Mouse (Mus musculus) naive thymus-derived CD4-positive, alpha-beta T cell, adult 2 months (primary cell): Measurements from ENCODE around the gene Exoc5.

Source experiments
- DNase-seq: peaks from one replicate; pipeline ENCODE4 v3.0.0-alpha.2; 2011; ENCODE audit warnings: low read depth

The Exoc5 gene

GRCm38 (mm10) chr14:49007979-49008378, 58.5 kb downstream of the Exoc5 start:
- DNase-seq = peak; percentile 13

DNA sequence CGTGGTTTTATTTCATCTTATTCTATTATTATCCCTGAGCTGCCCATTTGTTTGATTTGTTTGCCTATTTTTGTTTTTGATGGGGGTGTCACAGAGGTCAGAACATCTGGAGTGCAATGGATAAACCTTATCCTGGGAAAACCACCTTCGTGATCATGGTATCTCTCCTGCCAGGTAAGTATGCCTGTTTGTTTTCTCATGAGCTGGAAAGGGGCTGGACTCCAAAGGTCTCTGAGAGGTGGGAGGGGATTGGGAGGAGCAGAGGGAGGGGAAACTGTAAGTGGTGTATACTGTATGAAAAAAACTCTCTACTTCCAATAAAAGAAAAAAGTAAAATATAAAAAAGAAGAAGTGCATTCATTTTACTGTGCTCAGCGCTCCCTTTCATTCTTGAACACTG, 64.8 kb downstream of the Exoc5 start:
- DNase-seq = no peak

- no peak for DNase-seq
These were observed 67.7 kb downstream of the Exoc5 start for GRCm38 (mm10) chr14:48998795-48999194.

GRCm38 (mm10) chr14:48993861-48994260, 72.6 kb downstream of the Exoc5 start:
- no peak for DNase-seq

- no peak for DNase-seq
These were observed 74.3 kb downstream of the Exoc5 start for GRCm38 (mm10) chr14:48992070-48992580.

GRCm38 (mm10) chr14:48991144-48991522, 75.3 kb downstream of the Exoc5 start:
- DNase-seq = no peak

- no peak for DNase-seq
These were observed 75.8 kb downstream of the Exoc5 start for GRCm38 (mm10) chr14:48990471-48991143.

DNA sequence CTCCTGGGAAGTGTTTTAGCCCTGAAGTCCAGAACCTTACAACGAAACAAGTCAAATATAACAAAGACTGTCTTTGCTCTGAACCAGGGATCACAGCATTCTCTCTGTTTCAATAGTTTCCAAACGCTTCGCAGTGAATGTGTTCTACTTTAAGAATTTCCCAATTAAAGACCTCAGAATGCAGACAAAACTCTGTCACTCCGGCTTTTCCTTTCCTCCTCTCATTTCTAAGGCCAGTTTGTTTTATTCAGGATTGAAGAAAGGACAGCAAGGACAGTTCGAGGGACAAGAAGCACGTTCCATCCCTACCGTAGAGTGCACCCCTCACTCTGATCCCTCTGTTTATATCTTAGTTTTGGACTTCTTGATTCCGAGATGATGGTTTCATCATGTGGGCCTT, 76.6 kb downstream of the Exoc5 start:
- DNase-seq = no peak

DNA sequence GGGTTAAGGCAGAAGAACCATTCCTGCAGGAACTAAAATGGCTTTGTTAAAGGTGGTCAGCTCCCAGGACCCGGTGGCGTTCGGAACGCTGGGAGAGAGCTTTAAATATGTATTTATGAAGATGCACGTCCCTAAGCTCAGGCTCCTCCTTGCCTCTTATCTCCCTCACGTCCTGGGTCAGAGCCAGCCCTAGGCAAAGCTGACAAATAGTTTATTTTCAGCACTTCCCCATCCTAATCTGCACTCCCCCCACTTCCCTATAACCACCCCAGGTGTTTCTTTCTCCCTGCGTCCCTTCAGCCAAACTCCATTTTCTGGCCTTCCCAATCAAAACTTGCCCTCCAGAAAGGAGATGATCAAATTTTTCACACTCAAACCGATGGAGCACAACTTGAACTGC, 80.2 kb downstream of the Exoc5 start:
- no peak for DNase-seq

- DNase-seq = no peak
These were observed 80.8 kb downstream of the Exoc5 start for GRCm38 (mm10) chr14:48985673-48986072.

- DNase-seq = no peak
These were observed 87.5 kb downstream of the Exoc5 start for GRCm38 (mm10) chr14:48978971-48979388.

- no peak for DNase-seq
These were observed 94.9 kb downstream of the Exoc5 start for GRCm38 (mm10) chr14:48971546-48971945.

DNA sequence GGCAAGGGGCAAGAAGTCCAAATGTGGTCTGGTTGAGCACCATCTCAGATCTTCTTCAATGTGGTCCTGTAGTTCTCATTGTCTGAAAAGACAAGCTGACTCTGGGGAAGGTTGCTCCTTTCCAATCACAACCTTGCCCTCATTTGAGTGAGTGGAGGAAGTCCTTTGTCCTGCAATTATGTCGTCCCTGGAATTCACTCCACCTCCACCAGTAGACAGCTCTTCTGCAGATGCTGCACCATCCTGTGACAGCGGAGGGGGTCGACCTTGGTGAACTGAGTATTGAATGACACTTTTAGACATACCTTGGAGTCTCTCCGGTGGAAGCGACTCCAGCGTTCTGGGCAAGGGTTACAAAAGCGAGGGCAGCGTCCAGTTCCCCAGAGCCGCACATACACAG, 97.8 kb downstream of the Exoc5 start:
- no peak for DNase-seq
